Mouse (Mus musculus) right cerebral cortex, postnatal 25 days (tissue): ENCODE measurements around the gene Efcab10.

Experiments used
- DNase-seq: peaks from one replicate; pipeline ENCODE4 v3.0.0; 2022

The Efcab10 gene

GRCm38 (mm10) chr12:33429387-33430160, 34.9 kb downstream of the Efcab10 start, which contains the start of gene Twistnb:
Gene Twistnb, plus strand, starts transcription at chr12:33429635.
- peak; percentile 97 for DNase-seq

- DNase-seq = no peak
Measured at GRCm38 (mm10) chr12:33433812-33434211, 39.2 kb downstream of the Efcab10 start.

GRCm38 (mm10) chr12:33434758-33435157, 40.1 kb downstream of the Efcab10 start:
- DNase-seq = no peak
